Mouse (Mus musculus) cerebellum, postnatal 4 days (tissue): ENCODE measurements at regions not wholly inside any gene's neighbourhood (a gene's known extent, or its start where the extent isn't known, plus 50 kb on each side); places are given as distances from the start of the nearest gene placed in this dataset.

Experiments used
- DNase-seq, 2 experiments: peaks; one replicate each; pipeline ENCODE4 v3.0.0; 2022; ENCODE audit warnings: low spot score in 2 of 2, mixed read lengths in 1 of 2

GRCm38 (mm10) chr9:117870616-117871015 lies 169.7 kb upstream of the Azi2 start:
- DNase-seq, result no peak

DNA sequence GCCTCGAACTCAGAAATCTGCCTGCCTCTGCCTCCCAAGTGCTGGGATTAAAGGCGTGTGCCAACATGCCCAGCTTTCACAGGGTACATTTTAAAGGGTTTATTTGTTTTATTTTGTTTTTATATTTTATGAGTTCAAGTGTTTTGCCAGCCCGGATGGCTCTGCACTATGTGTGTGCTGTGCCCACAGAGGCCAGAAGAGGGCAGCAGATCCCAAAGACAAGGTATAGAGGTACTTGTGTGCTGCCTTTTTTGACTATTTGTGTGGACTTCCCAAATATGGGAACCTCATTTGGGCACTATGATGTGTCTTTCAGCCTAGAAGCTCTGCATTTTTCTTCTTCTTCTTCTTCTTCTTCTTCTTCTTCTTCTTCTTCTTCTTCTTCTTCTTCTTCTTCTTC lies 176.4 kb upstream of the Azi2 start:
- DNase-seq, result no peak

DNA sequence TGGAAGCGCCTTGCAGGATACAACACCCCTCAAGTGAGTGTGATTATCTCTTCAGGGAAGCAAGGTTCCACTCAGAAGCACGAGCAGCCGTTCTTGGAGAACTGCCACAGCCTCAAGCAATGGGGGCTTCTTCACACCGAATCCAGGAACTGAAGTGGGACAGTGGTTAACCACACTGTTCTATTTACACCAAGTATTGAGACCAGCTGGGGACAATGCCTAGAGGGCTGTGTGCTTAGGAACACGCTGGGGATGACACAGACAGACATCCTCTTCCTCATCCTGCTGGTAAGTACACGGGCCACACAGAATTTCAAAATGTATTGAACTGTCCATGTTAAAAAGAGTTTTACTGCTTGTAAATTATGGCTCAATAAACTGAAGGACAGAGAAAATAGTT lies 177.0 kb upstream of the Azi2 start:
- no peak for DNase-seq

DNA sequence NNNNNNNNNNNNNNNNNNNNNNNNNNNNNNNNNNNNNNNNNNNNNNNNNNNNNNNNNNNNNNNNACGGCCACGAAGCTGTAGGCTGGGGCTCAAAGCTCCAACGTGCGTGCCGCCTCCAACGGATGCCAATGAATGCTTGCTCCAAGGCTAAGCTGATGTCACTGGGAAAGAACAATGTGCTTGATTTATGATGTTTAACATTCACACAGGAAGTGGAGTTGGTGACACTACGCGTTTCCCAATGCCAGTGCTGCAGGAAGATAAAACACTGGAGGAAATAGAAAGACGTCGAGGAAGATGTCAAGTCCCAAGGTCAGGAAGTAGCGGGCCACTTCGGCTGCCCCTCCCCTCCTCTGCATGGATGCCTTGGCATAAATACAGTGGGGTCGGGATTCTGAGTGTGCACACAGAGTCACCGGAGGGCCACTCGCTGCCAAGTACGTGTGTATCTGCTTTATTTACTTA lies 180.7 kb upstream of the Azi2 start:
- DNase-seq, result no peak

DNA sequence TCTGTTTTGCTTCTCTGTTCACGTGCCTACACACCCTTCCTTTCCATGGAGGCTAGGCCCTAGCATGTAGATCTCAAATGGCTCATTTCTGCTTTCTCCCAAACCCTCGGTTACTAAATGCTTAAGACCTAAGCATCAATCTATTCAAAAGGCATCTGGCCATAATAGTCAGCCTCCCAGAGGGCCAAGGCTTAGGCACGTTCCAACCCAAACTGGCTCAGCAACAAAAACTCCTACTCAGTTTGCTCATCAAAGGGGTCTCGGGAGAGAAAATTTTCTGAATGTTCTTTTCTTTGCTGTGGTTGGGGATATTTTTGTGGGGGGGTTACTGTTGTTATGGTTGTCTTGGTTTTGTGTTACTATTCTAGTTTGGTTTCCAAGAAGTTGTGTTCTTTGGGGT lies 196.8 kb upstream of the Azi2 start:
- no peak for DNase-seq

- no peak for DNase-seq
Observed at GRCm38 (mm10) chr9:117836696-117837380, 203.5 kb upstream of the Azi2 start.

- DNase-seq, result no peak
Observed at GRCm38 (mm10) chr9:117833586-117833985, 203.9 kb upstream of the Rbms3 start.

- no peak for DNase-seq
Observed at GRCm38 (mm10) chr9:117814661-117815060, 184.9 kb upstream of the Rbms3 start.

- no peak for DNase-seq
Observed at GRCm38 (mm10) chr9:117813216-117813615, 183.5 kb upstream of the Rbms3 start.

- no peak for DNase-seq
Observed at GRCm38 (mm10) chr9:117805812-117806211, 176.1 kb upstream of the Rbms3 start.

DNA sequence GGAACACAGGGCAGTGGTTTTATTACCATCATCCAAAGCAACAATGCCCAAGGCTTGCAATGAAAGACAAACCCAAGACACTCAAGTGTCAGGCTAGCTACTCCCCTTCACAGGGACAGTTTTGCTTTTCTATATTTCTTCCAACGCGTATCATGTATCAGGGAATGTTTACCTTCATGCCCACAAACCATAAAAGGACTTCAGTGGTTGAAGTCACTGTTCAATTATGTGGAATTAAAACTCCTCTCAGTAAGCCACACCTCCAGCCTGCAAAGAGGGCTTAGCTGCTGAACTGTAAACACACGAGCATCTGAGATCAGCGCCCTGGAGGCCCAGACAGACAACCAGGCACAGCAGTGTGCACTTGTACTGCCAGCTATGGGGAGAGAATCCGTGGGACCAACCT lies 154.5 kb upstream of the Rbms3 start:
- DNase-seq, result no peak

GRCm38 (mm10) chr9:117754651-117755050 lies 124.9 kb upstream of the Rbms3 start:
- no peak for DNase-seq

DNA sequence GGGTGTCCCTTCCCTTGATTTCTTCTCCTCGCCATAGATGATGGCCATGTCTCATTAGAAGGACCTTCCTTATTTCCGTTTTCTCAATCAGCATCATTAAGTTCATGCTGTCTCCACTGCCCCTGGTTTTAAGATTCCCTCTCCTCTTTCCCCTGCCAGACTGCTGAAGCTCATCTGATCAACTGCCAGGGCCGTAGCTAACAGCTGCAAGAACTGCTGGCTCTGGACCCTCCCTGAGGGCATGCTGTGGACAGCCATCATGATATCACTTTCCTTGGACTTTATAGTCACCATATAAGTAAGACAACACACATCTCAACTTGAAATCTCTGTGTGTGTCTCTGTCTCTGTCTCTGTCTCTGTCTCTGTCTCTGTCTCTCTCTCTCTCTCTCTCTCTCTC lies 123.8 kb upstream of the Rbms3 start:
- DNase-seq, result no peak

- DNase-seq, result no peak
Observed at GRCm38 (mm10) chr9:117744906-117745305, 115.2 kb upstream of the Rbms3 start.

DNA sequence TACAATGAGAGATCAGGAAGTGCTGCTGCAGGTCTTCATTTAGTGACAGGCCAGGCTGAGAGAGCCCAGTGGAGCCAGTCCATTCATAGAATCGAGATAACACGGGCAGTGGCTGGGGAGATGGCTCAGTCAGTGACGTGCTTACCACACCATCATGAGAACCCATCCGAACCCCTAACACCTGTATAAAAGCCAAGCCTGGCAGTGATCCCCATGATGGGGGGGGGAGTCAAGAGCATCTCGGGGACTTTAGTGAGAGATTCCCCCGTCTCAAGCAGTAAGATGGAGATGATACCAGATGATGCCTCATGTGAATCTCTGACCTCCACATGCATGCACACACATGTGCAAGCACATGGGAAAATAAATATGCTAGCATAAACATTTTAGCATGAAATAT lies 99.7 kb upstream of the Rbms3 start:
- no peak for DNase-seq

- no peak for DNase-seq
Observed at GRCm38 (mm10) chr9:117720161-117720598, 90.5 kb upstream of the Rbms3 start.

DNA sequence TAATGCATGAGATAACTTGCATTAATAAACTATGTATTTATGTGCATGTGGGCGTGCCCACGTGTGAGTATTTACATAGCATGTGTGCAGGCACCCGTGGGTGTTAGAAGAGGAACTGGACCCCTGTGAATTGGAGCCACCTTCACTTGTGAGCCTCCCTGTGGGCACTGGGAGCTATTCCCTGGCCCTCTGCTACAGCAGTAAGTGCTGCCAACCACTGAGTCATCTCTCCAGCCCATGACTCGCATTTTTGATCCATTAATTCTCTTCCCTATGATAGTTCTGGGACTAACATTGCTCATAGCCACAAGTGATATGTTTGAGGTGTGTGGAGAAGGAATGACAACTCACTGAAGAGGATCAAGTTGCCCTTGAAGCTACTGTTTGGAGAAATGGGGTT lies 87.6 kb upstream of the Rbms3 start:
- no peak for DNase-seq

GRCm38 (mm10) chr9:117716476-117716875 lies 86.8 kb upstream of the Rbms3 start:
- DNase-seq, result no peak

DNA sequence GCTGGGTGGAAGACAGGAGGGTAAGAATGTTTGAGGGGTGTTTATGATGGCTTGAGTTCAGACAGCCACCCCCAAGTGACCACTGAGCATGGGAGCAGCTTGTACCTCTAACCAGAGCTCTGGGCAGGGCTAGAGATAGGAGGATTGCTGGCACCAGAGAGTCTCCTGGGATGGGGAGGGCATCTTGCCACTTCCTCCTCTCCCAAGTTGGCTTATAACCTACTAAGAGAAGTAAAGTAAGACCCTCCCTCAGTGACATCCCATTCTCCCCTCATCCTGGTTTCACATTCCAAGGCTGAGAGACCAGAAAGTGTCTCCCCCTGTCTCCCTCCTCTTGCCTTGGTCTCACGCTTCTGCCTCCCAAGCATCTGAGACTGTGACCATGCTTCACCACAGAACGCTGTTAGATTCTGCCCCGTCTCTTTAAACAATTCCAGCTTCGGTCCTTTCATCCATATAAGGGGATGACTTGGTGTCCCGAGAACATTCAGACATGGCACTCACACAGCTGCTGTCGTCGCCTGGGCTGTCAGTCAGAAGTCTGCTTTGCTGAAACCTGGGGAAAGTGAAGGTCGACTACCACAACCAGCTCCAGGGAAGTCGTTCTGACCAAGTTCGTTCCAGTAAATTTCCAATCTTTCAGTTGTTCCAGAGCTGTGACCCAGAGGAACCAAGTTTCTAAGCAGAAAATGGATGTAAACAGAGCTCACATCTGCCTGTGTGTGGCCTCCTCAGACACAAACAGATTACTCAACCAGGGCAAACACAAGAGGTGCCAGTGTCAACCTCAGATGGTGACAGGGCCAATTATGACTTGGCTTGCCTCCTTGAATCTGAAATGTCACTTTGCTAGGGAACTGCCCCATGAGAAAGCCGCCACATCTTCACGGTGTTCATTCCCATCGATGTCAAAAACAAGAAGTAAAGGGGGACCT lies 85.3 kb upstream of the Rbms3 start:
- DNase-seq, result no peak

DNA sequence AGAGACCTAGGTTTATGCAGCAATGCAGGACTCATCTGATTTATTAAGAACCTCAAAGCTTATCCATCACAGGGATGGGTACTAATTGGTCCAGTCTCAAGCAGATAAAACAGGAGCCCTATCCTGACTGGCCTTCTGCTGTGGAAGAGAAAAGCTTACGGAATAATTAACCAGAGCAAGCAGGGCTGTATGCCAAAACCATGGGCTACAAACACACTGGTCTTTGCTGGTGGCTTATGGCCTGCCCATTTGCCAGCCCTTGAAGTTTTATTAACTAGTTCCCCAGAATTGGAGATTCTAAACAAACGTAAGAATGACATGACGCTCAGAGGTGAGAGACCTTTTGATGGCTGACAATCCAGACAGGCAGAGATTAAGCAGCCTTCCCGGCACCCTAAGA lies 83.4 kb upstream of the Rbms3 start:
- DNase-seq, result no peak

DNA sequence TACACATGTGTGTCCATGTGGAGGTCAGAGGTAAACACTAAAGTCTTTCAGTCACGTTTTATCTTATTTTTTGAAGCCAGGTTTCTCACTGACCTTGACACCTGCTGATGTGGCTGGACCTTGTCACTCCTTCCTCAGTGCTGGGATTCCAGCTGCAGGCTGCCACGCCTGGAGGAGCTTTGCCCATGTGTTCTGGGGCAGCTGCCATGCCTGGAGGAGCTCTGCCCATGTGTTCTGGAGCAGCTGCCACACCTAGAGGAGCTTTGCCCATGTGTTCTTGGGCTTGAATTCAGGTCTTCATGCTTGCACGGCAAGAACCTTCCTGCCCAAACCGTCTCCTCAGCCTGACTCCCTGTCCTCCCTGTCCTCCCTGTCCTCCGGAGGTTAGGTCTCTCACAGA lies 82.1 kb upstream of the Rbms3 start:
- DNase-seq, result no peak

- DNase-seq, result no peak
Observed at GRCm38 (mm10) chr9:117710966-117711365, 81.3 kb upstream of the Rbms3 start.

GRCm38 (mm10) chr9:117709677-117710076 lies 80.0 kb upstream of the Rbms3 start:
- no peak for DNase-seq
